Mouse (Mus musculus): ENCODE data around the gene Mrpl39.

Mrpl39 gene

DNA sequence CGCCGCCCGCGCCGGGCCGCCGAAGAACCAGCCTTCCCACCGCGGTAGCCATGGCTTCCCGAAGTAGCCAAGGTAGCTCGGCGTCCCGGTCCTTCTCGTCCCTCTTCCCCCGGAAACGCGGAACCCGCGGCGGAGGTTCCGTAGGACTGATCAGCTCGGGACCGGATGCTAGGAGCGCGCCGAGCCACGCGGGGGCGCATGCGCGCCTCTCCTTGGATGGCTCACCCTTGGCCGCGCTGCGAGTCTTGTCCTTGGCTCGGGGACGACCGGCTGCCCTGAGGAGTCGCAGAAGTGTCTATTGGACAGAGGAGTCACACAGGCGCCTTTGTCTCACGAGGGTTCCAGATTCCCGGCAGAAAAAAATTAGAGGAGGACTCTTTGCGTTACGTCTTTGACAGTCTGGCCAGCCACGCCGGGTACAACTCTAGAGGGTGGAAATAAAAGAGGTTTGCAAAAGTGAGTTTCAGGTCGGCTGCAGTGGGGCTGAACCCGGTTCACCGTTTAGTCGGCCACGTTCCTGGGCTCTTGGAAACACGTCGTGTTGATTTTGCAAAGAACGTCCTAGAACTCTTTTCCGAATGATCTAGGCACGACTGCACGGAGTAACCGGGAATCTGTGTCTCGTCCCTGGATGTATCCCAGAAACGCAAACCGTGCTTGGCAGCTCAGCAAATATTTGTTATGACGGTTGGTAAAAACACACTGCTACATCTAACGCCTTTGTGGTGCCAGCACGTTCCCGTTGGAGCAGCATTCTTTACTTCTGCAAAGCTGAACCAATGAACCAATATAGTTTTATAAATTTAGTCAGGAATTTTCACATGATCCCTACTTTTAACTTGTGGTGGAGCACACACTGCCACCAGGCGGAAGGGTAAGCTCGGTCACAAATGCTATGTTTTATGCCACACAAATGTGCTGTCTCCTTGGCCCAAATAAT, at the start of gene Mrpl39:
Gene Mrpl39 (minus strand): TSS at position 577 of the 940 bp plus-strand sequence.
- peak; percentile 96 for DNase-seq (ENCODE audit: low read depth, low spot score)

DNA sequence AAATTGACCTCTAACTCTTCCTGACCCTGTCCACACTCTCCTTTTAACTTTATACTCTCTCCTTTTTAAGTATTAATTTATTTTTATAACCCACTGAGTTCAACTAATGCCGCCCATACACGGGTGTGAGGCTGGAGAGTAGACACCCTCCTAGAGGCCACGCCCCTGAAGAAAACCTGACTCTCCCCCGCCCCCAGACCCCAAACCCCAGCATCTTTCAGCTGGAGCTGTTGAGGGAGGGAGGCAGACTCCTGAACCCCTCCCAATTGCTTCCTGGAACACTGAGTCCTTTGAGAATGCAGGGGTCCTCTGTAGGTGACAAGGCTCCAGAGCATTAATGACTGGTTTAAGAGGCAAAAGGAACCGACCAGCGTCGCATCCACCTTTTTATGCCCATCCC, 49.4 kb upstream of the Mrpl39 start:
- DNase-seq (ENCODE audit: low read depth, low spot score): no peak

DNA sequence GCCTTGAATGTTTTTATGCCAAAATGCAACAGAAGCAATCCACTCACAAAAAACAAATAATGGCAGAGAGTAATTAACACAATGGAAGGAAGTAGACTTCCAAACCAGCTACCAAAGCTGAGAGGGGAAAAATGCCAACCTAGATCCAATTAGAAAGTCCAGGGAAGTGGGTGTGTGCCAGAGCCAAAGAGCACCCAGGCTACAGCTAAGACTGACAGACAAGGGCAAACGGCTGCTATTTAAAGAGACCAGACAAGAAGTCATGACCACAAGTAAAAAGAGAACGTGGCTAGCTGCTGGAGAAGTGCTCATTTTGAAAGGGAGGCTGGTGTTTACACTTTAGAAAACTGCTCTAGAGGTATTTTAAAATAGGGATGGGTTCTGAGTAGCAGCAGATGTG, 47.7 kb upstream of the Mrpl39 start:
- DNase-seq (ENCODE audit: low read depth, low spot score): peak; percentile 52

DNA sequence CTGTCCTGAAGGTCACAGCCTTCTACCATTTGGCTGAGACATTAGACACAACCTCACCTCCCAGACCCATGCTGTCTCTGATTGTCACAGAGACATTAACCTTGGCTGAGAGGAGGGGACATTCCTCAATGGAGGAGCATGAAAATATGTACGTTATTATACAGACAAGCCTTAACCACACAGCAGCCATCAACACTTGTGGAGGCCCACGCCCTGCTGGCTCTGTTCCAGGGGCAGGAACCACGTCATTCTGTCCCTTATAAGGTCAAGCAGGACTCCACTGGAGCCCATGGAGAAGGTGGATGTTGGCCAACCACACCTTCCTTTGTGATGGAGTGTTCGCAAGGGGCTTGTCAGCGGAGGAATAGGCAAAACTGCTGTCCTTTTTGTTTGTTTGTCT, 44.2 kb upstream of the Mrpl39 start:
- DNase-seq (ENCODE audit: low read depth, low spot score): no peak

- no peak for DNase-seq (ENCODE audit: low read depth, low spot score)
Measured at GRCm38 (mm10) chr16:84778861-84779630, 43.5 kb upstream of the Mrpl39 start.

- DNase-seq (ENCODE audit: low read depth, low spot score): no peak
Measured at GRCm38 (mm10) chr16:84778431-84778830, 42.9 kb upstream of the Mrpl39 start.

- DNase-seq (ENCODE audit: low read depth, low spot score): no peak
Measured at GRCm38 (mm10) chr16:84776089-84776784, 40.7 kb upstream of the Mrpl39 start.

GRCm38 (mm10) chr16:84775356-84775755, 39.8 kb upstream of the Mrpl39 start:
- no peak for DNase-seq (ENCODE audit: low read depth, low spot score)

- no peak for DNase-seq (ENCODE audit: low read depth, low spot score)
Measured at GRCm38 (mm10) chr16:84774761-84775231, 39.3 kb upstream of the Mrpl39 start.

DNA sequence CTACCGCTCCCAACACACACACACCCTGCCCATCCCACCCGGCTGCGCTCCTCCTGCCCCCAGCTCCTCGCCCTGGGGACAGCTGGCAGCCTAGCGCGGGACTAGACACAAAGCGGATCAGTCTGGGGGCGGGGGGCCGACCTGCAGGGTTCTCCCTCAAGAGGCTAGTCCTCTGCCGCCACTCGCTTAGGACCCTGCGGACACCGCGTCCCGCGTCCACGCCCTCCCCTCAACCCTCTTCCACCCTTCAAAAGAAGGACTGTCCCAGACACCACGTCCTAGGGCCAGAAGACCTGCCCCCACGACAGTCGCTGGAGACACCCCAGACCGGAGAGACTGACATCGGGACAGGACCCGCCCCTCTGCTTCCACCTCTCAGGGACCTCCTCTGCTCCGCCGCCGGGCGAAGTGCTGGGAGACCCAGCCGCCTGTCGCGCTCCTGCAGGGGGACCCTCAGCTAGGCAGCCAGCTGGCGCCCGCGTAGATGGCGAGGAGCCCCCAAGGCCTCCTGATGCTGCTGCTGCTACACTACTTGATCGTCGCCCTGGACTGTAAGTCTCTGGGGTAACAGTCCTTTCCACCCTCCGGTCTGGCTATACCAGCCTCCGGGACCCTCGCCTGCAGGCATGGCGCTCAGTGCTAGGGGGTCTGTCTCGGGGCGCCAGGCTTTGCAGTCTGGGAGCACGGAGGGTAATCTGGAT, 38.6 kb upstream of the Mrpl39 start, which contains the start of gene Jam2:
Gene Jam2 (plus strand): TSS at position 121 of the 701 bp plus-strand sequence.
- no peak for DNase-seq (ENCODE audit: low read depth, low spot score)

- no peak for DNase-seq (ENCODE audit: low read depth, low spot score)
Measured at GRCm38 (mm10) chr16:84773268-84773861, 37.8 kb upstream of the Mrpl39 start.

DNA sequence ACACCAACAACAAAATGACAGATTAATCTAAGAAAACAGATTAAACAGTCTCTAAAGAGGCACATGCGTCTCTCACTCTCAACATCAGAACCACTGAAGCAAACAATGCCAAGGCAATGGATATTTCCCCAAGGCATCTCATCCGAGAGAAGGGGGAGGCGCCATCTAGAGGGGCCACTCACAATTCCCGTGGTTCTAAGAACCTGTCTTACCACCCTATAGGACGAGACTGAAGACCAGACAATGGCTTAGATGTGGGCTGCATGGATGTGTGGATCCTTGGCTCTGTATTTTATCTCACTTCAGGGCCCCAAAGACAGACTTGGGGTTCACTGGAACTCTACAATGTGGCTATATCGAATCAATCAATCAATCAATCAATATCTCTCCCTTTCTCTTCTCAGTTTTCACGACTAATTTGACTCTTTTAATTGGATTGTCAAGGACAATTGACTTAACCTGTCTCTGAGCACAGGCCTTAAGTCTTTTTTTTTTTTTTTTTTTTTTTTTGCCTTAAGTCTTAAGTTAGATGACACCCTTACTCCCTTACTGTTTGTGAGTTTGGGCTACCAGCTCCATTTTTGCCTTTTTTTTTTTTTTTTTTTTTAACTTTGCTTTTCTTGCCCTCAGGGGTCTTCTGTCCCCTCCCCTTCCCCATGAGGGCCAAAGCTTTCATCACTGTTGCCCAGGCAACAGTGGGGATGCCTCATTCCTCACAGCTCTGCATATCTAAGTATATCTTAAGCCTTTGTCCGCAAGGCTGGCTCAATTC, 37.1 kb upstream of the Mrpl39 start:
- no peak for DNase-seq (ENCODE audit: low read depth, low spot score)

DNA sequence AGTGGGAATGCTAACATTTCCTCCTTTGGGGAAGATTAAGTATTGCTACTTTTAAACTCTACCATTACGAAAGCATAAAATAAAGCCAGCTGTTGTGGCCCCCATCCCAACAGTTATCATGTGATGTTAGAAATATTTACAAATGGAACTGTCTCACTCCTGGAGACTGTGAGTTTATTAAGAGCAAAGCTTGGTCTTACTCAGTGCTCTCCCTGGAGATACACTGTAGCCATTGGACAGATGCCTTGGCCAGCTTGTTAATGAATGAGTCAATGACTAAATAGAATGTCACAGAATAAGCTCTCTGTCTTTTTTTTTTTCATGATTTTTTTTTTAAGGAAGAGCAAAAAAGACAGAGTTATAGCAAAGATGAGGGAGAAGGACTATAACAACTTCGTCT, 35.9 kb upstream of the Mrpl39 start:
- peak; percentile 85 for DNase-seq (ENCODE audit: low read depth, low spot score)

- no peak for DNase-seq (ENCODE audit: low read depth, low spot score)
Measured at GRCm38 (mm10) chr16:84770891-84771290, 35.3 kb upstream of the Mrpl39 start.

DNA sequence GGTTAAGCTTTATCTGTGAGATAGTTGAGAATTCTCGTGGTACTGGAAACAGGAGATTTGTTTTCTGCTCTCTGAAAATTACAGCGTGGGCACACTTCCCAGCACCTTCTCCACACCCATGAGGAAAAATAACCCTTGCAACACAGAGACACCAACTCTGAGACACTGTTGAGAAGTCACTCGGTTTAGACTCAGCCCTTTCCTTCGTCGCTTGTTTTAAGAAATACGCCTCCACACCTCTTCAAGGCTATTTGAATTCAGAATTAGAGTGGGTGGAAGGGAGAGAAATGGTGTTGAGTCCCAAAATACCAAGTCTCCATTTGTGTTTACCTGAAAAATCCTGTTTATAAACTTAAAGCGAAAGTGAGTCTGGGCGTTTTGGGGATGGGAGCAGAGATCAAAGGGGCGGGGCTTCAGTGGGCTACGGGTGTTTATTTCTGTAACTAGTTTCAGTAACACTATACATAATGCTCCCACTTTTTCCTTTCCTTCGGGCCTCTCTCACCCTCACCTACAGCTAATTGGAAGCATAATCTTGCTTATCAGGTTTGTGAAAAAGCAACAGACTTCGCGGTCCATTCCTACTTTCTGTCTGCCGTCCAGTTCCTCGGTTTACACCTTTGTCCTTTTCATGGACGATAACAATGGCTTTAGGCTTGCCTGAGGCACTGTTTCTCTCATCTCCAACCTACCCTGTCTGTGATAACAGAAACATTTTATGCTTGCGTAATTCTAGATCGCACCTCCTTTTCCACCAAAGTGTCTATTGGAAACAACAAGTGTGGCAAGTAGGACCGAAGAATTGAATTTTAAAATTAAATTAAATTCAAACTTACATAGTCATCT, 34.3 kb upstream of the Mrpl39 start:
- no peak for DNase-seq (ENCODE audit: low read depth, low spot score)

DNA sequence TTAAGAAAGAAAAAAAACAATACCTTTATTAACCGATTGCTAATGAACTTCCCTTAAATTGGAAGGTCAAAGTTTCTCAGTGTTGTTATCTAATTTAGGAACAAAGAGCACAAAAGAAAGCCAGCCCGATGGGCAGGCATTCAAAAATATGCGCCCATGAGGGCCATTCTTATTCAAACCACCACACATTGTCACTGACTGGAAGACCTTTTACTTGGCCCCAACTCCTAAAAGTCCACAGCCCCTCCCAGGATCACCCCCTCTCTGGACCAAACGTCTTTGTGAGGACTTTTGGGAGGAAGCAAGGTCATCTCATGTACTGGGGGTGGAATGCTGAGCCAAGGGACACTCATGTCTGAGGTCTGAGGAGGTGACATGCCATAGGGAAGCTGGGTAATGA, 33.6 kb upstream of the Mrpl39 start:
- no peak for DNase-seq (ENCODE audit: low read depth, low spot score)

DNA sequence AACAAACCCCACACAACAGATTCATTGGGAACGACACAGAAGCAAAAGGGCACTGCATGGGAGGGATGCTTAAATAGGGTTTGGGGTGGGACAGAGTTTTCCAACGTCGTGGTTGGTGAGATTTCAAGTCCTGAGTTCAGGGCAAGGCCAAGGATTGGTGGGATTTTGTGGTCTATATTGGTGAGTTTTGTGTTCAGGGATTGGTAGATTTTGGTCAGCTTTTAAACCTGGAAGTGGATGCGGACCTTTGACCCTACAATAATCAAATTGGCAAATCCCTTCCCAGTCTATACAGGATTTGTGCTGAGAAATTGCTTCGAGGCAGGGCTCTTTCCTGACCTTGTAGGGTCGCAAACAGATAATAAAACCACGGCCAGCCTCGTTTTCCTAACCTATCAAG, 32.4 kb upstream of the Mrpl39 start:
- no peak for DNase-seq (ENCODE audit: low read depth, low spot score)

DNA sequence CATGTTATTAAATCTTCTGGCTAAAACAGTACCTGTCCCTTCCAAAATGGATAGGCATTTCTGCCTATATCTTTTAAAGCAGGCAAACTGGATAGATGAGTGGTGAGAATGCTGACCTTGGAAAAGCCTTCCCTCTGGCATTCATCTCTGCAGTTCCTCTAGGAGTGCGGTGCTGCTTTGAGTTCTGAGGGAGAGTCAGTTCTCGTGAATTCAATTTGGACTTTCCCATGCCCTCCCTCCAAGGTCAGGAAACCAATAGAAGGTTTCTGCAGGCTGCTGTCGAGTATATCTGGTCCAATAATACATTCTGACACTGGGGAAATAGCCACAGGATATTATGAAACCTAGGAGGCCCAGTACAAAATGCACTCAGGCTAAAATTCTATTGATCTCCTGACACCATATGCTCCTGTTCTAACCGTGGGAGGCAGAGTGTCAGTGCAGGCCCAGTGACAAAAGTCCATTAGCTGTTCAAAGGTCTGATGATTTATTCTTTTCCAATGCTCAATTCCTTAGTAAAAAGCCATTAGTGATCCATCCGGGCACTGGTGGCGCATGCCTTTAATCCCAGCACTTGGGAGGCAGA, 10.3 kb upstream of the Mrpl39 start:
- no peak for DNase-seq (ENCODE audit: low read depth, low spot score)

Measured in 3T3-L1 (cell line).